Mouse (Mus musculus): ENCODE measurements around the gene B630019K06Rik.
"Not testable (repeated sequence)": the region's sequence is repeated elsewhere in the genome, so short reads cannot be mapped to it uniquely, and the experiment has no call there.

The B630019K06Rik gene

GRCm38 (mm10) chrX:8892343-8893155, at the start of gene B630019K06Rik:
TSS of gene B630019K06Rik (plus strand) at chrX:8892382.
- no peak for DNase-seq (ENCODE audit: extremely low spot score, low read depth, low spot score)

- DNase-seq (ENCODE audit: extremely low spot score, low read depth, low spot score) = no peak
Measured at GRCm38 (mm10) chrX:8843694-8844093, 48.5 kb upstream of the B630019K06Rik start, which contains the start of gene Gm6592. TSS of gene Gm6592 (plus strand) at chrX:8843994.

DNA sequence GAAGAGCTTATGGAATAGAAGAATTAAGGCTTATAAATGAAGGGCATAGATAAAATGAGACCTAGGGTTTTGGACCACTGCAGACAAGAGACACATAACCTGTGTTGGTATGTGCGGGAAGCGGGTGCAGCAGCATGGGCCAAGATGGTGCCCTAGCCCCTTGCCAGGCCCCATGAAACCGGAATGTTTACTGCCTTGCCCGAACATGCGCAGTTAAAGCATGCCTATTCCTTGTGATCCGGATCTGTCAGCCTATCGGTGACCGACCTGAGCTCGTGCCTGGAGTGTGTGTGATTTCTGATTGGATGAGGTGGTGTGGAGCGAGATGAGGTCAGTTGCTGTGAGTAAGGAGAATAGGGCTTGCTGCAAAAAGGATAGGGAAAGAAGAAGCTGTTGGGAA, 39.7 kb upstream of the B630019K06Rik start:
- DNase-seq (ENCODE audit: extremely low spot score, low read depth, low spot score) = no peak

DNA sequence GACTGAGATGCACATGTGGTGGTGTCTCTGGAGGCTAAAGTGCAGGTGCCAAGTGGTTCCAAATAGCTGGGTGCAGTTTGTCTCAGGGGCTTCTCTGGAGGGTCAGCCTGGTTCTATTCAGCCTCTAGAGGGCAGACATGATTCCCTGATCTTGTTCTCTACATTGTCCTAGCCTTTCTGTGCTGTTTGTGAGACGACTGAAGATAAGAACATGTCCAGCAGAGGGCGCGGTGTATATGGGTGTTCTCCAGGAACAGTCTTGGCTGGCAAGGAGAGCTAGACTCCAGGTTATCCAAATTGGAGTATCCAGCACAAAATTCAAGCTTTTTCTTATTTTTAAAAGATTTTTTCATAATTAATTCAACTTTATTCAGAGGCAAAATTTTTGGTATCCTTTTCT, 27.9 kb upstream of the B630019K06Rik start:
- peak; percentile 42 for DNase-seq (ENCODE audit: extremely low spot score, low read depth, low spot score)

- DNase-seq (ENCODE audit: extremely low spot score, low read depth, low spot score) = not testable (repeated sequence)
Measured at GRCm38 (mm10) chrX:8873953-8874352, 18.2 kb upstream of the B630019K06Rik start, which contains the start of gene Gm5751. TSS of gene Gm5751 (plus strand) at chrX:8874253.

DNA sequence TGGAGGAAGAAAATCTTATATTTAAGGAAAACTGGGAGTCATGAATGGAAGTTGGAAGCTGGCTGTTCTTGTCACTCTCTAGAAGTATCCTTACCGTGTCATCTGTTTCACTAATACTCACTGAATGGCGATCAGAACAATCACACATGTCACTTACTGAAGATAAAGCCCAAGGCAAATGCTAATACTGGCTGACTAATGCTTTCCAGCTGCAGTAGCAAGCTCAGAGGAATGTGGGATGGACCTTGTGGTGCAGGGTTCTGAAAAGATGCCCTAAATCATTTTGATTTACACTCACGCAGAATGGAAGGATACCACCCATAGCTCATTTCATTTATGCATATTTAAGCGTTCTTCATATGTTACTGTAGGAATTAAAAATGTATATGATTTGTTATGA, 7.8 kb upstream of the B630019K06Rik start:
- DNase-seq (ENCODE audit: extremely low spot score, low read depth, low spot score) = no peak

- no peak for DNase-seq (ENCODE audit: extremely low spot score, low read depth, low spot score)
Measured at GRCm38 (mm10) chrX:8891975-8892342, 223 bp upstream of the B630019K06Rik start.

DNA sequence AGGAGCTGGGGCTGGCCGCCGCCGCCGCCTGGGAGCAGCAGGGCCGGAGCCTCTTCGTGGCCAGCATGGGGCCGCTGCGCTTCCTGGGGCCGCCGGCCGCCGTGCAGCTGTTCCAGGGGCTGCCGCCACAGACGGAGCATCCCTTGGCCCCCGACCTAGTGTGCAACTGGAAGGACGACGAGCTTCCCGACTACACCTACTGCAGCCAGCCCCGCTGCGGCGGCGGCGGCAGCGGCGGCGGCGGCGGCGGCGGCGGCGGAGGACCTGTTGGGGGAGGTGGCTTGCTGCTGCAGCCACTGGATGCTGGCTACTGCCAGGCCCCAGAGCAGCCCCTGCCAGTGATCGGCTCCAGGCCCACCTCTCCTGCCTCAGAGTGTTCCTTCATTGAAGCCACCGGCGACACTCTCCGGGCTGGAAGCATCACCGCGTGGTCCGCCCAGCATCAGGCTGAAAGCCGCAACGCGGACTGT, 1.0 kb downstream of the B630019K06Rik start:
- no peak for DNase-seq (ENCODE audit: extremely low spot score, low read depth, low spot score)

GRCm38 (mm10) chrX:8900823-8901222, 8.6 kb downstream of the B630019K06Rik start:
- DNase-seq (ENCODE audit: extremely low spot score, low read depth, low spot score) = no peak

DNA sequence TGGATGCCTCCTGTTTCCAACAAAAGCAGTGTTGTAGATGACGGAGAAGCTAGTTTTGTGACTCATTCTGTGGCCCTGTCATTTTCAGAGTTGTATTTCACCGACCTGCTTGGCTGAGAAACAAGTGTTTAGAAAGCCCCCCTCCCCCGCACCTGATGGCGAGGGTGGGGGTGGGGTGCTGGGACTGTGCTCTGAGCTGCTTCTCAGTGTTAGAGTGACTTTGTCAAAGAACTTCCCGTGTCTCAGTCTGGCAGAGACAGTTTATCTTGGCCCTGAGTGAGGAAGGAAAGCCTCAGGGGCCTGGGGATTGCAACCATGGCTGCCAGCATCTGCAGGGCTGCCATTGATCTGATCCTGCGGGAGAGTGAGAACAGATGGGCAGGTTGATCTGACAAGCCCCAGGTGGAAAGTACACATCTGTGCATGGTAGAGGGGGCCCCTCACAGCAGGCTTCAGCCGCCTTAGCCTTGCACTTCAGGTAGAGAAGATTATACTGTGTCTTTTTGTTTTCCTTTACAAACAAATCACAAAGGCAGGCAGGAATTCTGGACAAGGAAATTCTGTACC, 9.8 kb downstream of the B630019K06Rik start:
- no peak for DNase-seq (ENCODE audit: extremely low spot score, low read depth, low spot score)

DNA sequence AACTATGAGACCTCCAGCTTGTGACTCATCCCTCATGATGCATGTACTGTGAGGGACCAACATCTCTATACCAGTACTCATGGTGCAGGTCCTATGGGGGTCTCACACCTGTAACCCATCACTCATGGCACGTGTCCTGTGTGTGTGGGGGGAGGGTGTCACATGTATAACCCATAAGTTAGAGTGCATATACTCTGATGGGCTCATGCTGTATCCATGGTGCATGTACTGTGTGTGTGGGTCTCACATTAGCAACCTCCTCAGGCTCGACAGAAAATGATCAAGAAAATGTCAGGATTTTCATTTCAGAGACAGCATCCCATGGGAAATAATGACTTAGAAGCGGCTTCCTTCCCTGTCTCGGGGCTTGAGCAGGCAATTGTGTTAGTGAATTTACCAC, 28.9 kb downstream of the B630019K06Rik start:
- no peak for DNase-seq (ENCODE audit: extremely low spot score, low read depth, low spot score)

DNA sequence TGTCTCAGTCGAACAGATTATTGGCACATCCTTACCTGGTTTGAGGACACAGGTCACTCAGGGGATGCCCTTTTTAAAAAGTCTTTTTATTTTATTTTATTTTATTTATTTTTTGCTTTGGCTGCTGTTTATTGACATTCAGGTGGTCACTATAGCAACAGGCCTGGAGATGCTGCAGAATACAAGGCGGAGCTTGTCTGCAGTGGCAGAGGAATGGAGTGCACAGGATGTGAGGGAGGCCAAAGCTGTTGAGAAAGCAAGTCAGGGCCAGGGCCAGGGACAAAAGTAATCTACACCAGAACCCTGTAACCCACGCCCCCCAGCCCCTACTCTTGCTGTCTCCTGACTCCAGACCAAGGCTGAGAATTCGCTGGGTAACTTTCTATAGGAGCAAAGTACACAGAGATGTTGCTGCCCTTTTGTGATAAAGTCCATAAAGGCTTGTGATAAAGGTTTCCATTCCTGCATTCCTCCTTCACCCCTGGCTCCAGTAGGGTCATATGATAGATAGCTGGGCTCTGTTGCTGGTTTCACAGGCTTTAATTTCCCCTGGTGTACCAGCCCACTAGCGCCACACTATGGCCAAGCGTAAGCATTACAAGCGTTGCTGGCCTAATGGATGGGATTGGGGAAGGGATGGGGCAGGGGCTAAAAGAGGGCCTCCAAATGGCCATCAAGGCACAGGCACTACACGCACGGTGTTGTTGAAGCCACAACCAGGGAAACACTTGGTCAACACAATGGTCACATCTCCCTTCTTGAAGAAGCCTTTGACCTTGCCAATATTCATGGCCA, 29.8 kb downstream of the B630019K06Rik start:
- DNase-seq (ENCODE audit: extremely low spot score, low read depth, low spot score) = no peak

DNA sequence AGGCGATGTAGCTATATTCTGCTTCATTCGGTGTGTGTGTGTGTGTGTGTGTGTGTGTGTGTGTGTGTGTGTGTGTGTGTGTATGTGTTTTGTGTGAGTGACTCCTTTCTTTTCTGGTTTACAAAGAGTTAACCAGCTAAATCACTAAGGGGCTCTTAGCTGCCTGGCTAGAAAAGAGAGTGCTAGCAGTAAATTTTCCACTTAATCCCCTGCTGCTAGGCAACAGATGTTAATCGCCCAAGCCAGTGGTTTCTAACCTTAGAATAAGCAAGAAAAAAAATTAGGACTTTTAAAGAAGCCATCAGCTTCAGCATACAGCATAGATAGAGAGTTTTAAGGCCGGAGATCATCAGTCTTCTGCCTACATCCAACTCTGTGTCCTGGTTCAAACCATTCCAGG, 35.1 kb downstream of the B630019K06Rik start:
- DNase-seq (ENCODE audit: extremely low spot score, low read depth, low spot score) = peak; percentile 6

- no peak for DNase-seq (ENCODE audit: extremely low spot score, low read depth, low spot score)
Measured at GRCm38 (mm10) chrX:8944041-8944440, 51.9 kb downstream of the B630019K06Rik start.

Data from hindlimb bud, embryonic 11.5 days (tissue).